Mouse (Mus musculus) midbrain, embryonic 16.5 days (tissue): Measurements from ENCODE around the gene Rps21. TPM values are rescaled to one million over a fixed set of nuclear protein-coding genes. Genes with fewer than 3 reads are reported as not detected.

Experiments used
- ATAC-seq: fragments of 200-750 bp; cut with Nextera tagmentation; 2 replicates; pipeline ENCODE4 v1.8.0; 2017; ENCODE audit warnings: moderate TSS enrichment
- H3K27ac ChIP-seq: fragments of 300-500 bp; sonication (generic); 2 replicates; pipeline ENCODE4 v1.5.1; 2014; ENCODE audit warnings: mild to moderate bottlenecking, low read length, mixed read lengths
- H3K27me3 ChIP-seq: fragments of 300-500 bp; sonication (generic); 2 replicates; pipeline ENCODE4 v1.6.1; 2014; ENCODE audit warnings: low read depth, low read length, mixed read lengths; ENCODE audit not compliant: control insufficient read depth, insufficient read depth
- H3K36me3 ChIP-seq: fragments of 300-500 bp; sonication (generic); 2 replicates; pipeline ENCODE4 v1.6.1; 2014; ENCODE audit warnings: mild to moderate bottlenecking, low read length, moderate library complexity, mixed read lengths; ENCODE audit not compliant: control insufficient read depth, insufficient read depth
- H3K4me1 ChIP-seq: fragments of 300-500 bp; sonication (generic); 2 replicates; pipeline ENCODE4 v1.6.1; 2014; ENCODE audit warnings: mild to moderate bottlenecking, low read length, mixed read lengths; ENCODE audit not compliant: control insufficient read depth, insufficient read depth
- H3K4me2 ChIP-seq: fragments of 300-500 bp; sonication (generic); 2 replicates; pipeline ENCODE4 v1.6.1; 2014; ENCODE audit warnings: mild to moderate bottlenecking, low read length, mixed read lengths
- H3K4me3 ChIP-seq: fragments of 300-500 bp; sonication (generic); 2 replicates; pipeline ENCODE4 v1.5.1; 2014; ENCODE audit warnings: low read depth, mild to moderate bottlenecking, low read length, moderate library complexity, mixed read lengths
- H3K9ac ChIP-seq: fragments of 300-500 bp; sonication (generic); 2 replicates; pipeline ENCODE4 v1.6.1; 2014; ENCODE audit warnings: low read depth, low read length, mixed read lengths
- H3K9me3 ChIP-seq: fragments of 300-500 bp; sonication (generic); replicated peaks from 2 replicates; pipeline ENCODE4 v1.6.1; 2014; ENCODE audit warnings: mild to moderate bottlenecking, low read length, mixed read lengths; ENCODE audit not compliant: control insufficient read depth, poor library complexity, severe bottlenecking
- WGBS: fragments of 180-500 bp; shearing (Covaris S2); extraction: QIAGEN DNeasy Blood & Tissue Kit; methylation state at CpG from one replicate; pipeline ENCODE4 v1.1.7; 2014; 5-methylcytosine and 5-hydroxymethylcytosine counted together
- polyA plus RNA-seq: library from polyadenylated mRNA; unstranded; fragments of >200 nt; fragmentation: Nextera tagmentation; extraction: Ambion mirVana; gene quantifications from 2 replicates; pipeline ENCODE4 v1.2.1, GENCODE M21; 2015

The Rps21 gene
- polyA plus RNA-seq, 1 experiment from 2014 or later: 295 TPM

DNA sequence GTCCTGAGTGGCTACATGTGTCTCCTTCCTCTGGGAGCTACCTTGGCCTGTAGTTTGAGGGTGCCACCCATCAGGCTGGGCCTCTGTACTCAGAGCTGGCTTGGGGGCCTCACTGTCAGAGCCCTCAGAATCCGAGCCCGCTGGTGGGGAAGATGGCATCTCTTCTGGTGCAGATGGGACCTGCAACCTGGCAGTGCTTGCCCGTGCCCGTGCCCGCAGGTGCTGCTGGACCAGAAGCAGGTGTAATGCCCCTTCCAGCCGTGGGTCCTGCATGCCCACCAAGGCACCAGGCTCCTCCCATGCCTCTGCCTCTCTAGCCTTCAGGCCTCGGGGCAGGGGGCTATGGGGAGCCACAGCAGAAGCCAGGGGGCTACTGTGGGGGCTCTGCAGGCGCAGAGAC lies 22.1 kb downstream of the Rps21 start:
- H3K36me3 ChIP-seq: no peaks in the 10 kb centered on the region
- no peak overlapping the region for H3K4me2 ChIP-seq
- H3K9ac ChIP-seq: no peak overlapping the region
- no peaks in the 10 kb centered on the region; the same call in 1 of the 2 replicates for H3K27me3 ChIP-seq
- 90% methylated on average over 8 of the region's 8 CpGs for WGBS
- ATAC-seq: no peak
- no peak overlapping the region for H3K4me3 ChIP-seq
- no peaks in the 10 kb centered on the region for H3K9me3 ChIP-seq
- H3K4me1 ChIP-seq: no peaks in the 10 kb centered on the region
- H3K27ac ChIP-seq: no peak overlapping the region

DNA sequence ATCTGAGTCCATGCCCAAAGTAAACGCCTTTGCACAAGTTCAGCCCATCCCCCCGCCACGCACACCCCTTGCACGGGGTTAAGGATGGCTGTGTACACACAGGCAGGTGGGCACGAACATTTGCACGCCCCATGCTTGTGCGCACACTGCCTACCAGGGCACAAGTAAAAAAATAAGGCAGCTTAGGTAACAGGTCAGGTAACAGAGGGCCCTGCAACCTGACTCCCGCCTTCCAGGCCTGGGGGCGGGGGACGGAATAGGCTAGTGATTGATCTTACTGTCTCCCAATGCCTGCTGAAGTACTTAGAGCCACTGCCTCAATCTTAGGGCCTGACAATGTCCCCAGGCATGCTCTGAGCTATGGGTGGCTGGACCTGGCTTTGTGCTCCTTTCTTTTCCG lies 31.8 kb downstream of the Rps21 start:
- no peaks in the 10 kb centered on the region for H3K9me3 ChIP-seq
- H3K36me3 ChIP-seq: no peaks in the 10 kb centered on the region
- no peak overlapping the region for H3K4me2 ChIP-seq
- H3K4me1 ChIP-seq: no peaks in the 10 kb centered on the region
- no peak overlapping the region for H3K4me3 ChIP-seq
- H3K27ac ChIP-seq: no peak overlapping the region
- no peaks in the 10 kb centered on the region for H3K27me3 ChIP-seq
- ATAC-seq: no peak
- H3K9ac ChIP-seq: no peak overlapping the region
- WGBS: 62% methylated on average over 11 of the region's 11 CpGs

DNA sequence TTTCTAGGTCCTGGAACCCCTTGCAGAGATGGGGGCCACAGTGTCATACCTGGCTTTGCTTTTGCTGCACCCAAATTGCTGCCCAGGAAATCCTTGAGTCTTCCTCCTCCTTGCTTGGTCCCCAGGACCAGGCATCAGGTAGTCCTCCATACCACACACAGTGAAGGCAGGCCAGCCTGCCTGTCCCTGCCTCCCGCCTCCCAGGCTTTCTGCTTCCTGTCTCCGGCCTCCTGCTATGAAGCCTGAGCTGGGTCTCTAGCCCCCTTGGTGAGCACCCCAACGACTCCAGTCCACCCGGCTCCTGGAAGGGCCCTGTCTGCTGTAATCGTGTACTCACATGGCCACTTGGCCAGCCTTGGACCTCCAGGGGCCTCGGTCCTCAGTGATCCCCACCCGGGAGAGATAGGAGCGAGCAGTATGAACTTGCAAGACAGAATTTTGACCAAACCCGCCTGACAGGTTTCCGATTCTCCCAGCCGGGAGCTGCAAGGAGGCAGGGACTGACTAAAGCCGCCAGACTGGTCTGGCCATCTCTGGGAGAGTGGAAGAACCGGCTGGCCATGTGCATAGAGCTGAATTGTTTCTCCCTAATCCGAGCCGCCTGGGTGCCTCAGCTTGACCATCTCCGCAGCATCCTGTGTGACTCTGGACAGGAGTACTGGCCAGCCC lies 32.4 kb downstream of the Rps21 start, which contains the start of gene Rbbp8nl:
TSS of gene Rbbp8nl (minus strand) at position 440 of the 669 bp plus-strand sequence.
- Histone ChIP-seq H3K27me3 (no peaks in the 10 kb centered on the region), H3K36me3 (no peaks in the 10 kb centered on the region), H3K27ac (no peak within 1 kb of the TSS), H3K4me3 (no peak within 1 kb of the TSS), H3K9ac (no peak within 1 kb of the TSS), H3K4me1 (no peaks in the 10 kb centered on the region), H3K4me2 (no peak within 1 kb of the TSS), H3K9me3 (no peaks in the 10 kb centered on the region)
- WGBS: 42% methylated on average over 16 of the region's 16 CpGs
- no peak for ATAC-seq

DNA sequence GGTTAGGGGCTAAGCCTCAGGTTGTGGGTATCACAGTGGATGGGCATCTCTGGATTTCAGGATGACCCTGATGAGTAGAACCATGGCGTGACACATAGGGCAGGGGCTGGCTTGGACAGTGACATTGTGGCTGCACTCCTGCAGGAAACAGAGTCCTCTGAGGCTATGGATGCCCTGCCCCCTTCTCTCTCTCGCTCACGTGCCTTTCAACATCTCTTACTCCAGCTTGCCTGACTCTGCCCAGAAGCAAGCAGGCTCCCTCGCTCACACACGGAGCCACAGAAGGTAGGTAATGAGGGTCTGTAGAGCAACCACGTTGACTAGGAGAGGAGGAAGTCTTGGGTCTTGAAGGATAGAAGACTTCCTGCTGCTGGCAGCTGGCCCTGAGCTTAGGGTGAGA lies 33.3 kb downstream of the Rps21 start:
- no peak overlapping the region for H3K4me2 ChIP-seq
- no peak overlapping the region for H3K27ac ChIP-seq
- 69% methylated on average over 6 of the region's 6 CpGs for WGBS
- no peak for ATAC-seq
- H3K9ac ChIP-seq: no peak overlapping the region
- H3K36me3 ChIP-seq: no peaks in the 10 kb centered on the region
- no peak overlapping the region for H3K4me3 ChIP-seq
- H3K4me1 ChIP-seq: no peaks in the 10 kb centered on the region
- no peaks in the 10 kb centered on the region for H3K9me3 ChIP-seq
- no peaks in the 10 kb centered on the region for H3K27me3 ChIP-seq

DNA sequence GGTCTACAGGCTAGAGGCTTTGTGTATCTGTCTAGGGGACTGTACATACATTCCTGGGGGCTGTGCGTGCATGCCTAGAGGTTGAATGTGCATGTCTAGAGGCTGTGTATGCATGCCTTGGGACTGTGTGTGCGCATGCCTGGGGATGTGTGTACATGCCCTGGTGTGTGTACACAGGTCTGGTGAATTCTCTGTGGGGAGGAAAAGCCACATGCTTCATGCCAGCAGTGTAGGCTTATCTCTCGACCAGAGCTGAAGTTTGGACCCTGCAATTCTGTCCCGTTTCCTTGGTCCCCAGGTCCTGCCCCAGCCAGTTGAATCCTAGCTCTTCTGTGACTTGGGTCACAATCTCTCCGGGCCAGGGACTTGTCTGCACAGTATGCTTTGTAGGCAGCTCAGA lies 34.4 kb downstream of the Rps21 start:
- H3K4me3 ChIP-seq: no peak overlapping the region
- H3K36me3 ChIP-seq: no peaks in the 10 kb centered on the region
- 71% methylated on average over 5 of the region's 5 CpGs for WGBS
- ATAC-seq: no peak
- no peaks in the 10 kb centered on the region for H3K27me3 ChIP-seq
- H3K4me1 ChIP-seq: no peaks in the 10 kb centered on the region
- no peaks in the 10 kb centered on the region for H3K9me3 ChIP-seq
- no peak overlapping the region for H3K27ac ChIP-seq
- H3K4me2 ChIP-seq: no peak overlapping the region
- H3K9ac ChIP-seq: no peak overlapping the region

DNA sequence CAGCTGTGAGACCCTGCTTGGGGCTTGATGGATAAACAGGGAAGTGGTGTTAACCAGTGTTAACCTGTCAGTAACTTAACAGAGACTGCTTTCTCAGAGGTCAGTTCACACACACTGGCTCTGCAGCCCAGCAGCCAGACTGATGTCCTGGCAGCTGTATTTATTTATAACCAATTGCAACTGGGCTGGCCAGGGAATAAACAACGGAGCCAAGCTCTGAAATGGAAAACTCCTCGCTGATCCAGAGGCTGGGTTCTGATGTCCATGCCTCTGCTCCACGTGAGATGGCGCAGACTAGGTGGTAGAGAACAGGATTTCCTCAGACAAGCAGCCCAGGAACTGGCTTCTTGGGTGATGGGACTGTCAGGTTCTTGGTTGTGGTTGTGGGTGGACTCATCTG lies 34.8 kb downstream of the Rps21 start:
- H3K4me2 ChIP-seq: no peak overlapping the region
- no peak overlapping the region for H3K27ac ChIP-seq
- H3K9ac ChIP-seq: no peak overlapping the region
- no peaks in the 10 kb centered on the region for H3K4me1 ChIP-seq
- H3K4me3 ChIP-seq: no peak overlapping the region
- no peaks in the 10 kb centered on the region for H3K27me3 ChIP-seq
- no peaks in the 10 kb centered on the region for H3K36me3 ChIP-seq
- no peaks in the 10 kb centered on the region for H3K9me3 ChIP-seq
- no peak for ATAC-seq
- 86% methylated on average over 4 of the region's 4 CpGs for WGBS

DNA sequence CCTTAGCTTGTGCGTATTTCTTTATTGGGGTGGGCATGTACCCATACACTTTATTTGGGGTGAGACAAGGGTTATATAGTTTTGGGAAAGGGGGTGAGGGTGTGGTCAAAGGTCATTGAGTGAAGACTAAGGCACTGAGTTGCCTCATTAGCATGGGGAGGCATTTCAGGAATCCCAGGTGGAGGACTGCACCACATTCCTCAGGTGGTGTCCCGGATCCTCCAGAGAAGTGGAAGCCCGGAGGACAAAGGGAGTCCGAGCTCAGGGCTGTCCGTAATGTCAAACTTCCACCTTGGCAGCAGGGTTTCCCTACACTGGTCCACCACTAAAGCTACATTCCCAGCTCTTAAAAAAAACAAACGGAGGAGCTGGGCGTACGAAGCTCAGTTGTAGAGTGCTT lies 35.7 kb downstream of the Rps21 start:
- Histone ChIP-seq H3K4me1 (no peaks in the 10 kb centered on the region), H3K9me3 (no peaks in the 10 kb centered on the region), H3K27ac (no peak overlapping the region), H3K36me3 (no peaks in the 10 kb centered on the region), H3K4me3 (no peak overlapping the region), H3K9ac (no peak overlapping the region), H3K27me3 (no peaks in the 10 kb centered on the region), H3K4me2 (no peak overlapping the region)
- 73% methylated on average over 8 of the region's 8 CpGs for WGBS
- no peak for ATAC-seq

DNA sequence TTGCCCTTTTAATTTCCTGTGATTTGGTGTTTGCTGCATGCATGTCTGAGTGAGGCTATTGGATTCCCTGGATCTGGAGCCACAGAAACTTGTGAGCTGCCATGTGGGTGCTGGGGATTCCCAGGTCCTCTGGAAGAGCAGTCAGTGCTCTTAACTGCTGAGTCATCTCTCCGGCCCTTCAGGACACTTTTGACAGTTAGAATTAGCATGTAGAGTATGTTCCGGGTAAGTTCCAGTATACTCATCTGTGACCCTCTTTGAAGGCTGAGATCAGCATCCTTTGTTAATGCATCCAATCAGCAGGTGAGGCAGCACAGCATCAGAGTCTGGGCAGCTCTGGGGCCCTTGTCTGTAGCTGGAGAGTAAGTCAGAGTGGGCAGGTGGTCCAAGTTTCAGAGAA lies 43.1 kb downstream of the Rps21 start:
- WGBS: 75% methylated on average over 2 of the region's 2 CpGs
- H3K9ac ChIP-seq: no peak overlapping the region
- H3K4me2 ChIP-seq: no peak overlapping the region
- H3K27me3 ChIP-seq: no peaks in the 10 kb centered on the region
- H3K36me3 ChIP-seq: no peaks in the 10 kb centered on the region
- H3K9me3 ChIP-seq: no peaks in the 10 kb centered on the region; the same call in 1 of the 2 replicates
- ATAC-seq: no peak
- no peak overlapping the region for H3K4me3 ChIP-seq
- H3K27ac ChIP-seq: no peak overlapping the region
- no peaks in the 10 kb centered on the region for H3K4me1 ChIP-seq

DNA sequence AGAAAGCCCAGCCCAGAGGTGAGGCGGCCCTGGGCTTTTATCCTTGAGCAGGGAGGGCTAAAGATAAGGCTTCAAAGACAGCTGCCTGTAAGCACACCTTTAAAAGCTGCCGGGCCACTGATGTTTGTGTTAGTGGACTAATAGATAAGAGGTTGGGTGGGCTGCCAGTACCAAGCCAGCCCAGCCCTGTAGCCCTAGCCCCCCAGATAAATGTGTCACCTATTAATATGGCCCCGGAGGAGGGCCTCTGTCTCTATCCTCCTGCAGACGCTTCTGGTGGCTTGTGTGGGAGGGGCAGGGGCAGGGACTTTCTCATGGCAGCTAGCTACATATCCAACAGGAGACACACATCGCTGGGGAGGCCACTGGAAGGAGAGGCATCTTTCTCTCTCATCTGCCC lies 43.6 kb downstream of the Rps21 start:
- Histone ChIP-seq H3K9me3 (no peaks in the 10 kb centered on the region; the same call in 1 of the 2 replicates), H3K4me1 (no peaks in the 10 kb centered on the region), H3K27me3 (no peaks in the 10 kb centered on the region), H3K27ac (no peak overlapping the region), H3K4me2 (no peak overlapping the region), H3K4me3 (no peak overlapping the region), H3K36me3 (no peaks in the 10 kb centered on the region), H3K9ac (no peak overlapping the region)
- WGBS: 59% methylated on average over 5 of the region's 5 CpGs
- ATAC-seq: no peak
